ENCODE assay signal across 8 mouse cellular contexts in genomic region chr9:95845711-95846110, GRCm38 (mm10). TPM values are rescaled to one million over a fixed set of nuclear protein-coding genes. Genes with fewer than 3 reads are reported as not detected.
DNase-seq lines count a peak whose midpoint lies in the region; ATAC-seq and TF ChIP-seq lines count a peak whose summit lies in the region.

No protein-coding gene starts in this region.

- H3K36me3 ChIP-seq in liver, adult 2 months (ENCODE audit: control insufficient read depth, insufficient read depth, low read length) = no peaks in the 10 kb centered on the region
- H3K36me3 ChIP-seq in lung, embryonic 14.5 days (ENCODE audit: insufficient read depth) = no peaks in the 10 kb centered on the region
- no peaks in the 10 kb centered on the region for H3K36me3 ChIP-seq in stomach, postnatal 0 days (ENCODE audit: control insufficient read depth, insufficient read depth, low read length)

- no peaks in the 10 kb centered on the region for H3K9me3 ChIP-seq in lung, embryonic 14.5 days (ENCODE audit: low read depth, low read length)
- no peaks in the 10 kb centered on the region for H3K9me3 ChIP-seq in stomach, postnatal 0 days (ENCODE audit: control insufficient read depth, low read length)

- H3K4me2 ChIP-seq in lung, embryonic 14.5 days = peak overlapping the region; percentile 96
- peak overlapping the region; percentile 14; the same call in 1 of the 2 replicates for H3K4me2 ChIP-seq in stomach, postnatal 0 days (replicated peaks; ENCODE audit: low read depth)

- peaks cover 8% of the 10 kb centered on the region for H3K4me1 ChIP-seq in liver, adult 2 months (ENCODE audit: control insufficient read depth, insufficient read depth, low read length)
- H3K4me1 ChIP-seq in lung, embryonic 14.5 days (ENCODE audit: insufficient read depth) = no peaks in the 10 kb centered on the region
- H3K4me1 ChIP-seq in stomach, postnatal 0 days (replicated peaks; ENCODE audit: control insufficient read depth, insufficient read depth) = 0 out of 2 replicates have a peak, but pooled peaks cover 2% of the 10 kb centered on the region

- no peak for TF ChIP-seq EP300 in stomach, postnatal 0 days (optimal IDR thresholded peaks at IDR 0.05)

- DNase-seq in liver, adult 2 months (ENCODE audit: extremely low read depth, low read depth, low spot score) = peak; percentile 70
- DNase-seq in liver = no peak
- peak; percentile 44 to 59 for DNase-seq in kidney, adult 8-10 months
- no peak for DNase-seq in lung, embryonic 14.5 days
- DNase-seq in stomach, postnatal 0 days (ENCODE audit: low spot score) = peak; percentile 52
- no peak for DNase-seq in spleen, adult 12 weeks (ENCODE audit: low spot score)
- no peak for DNase-seq in frontal cortex, postnatal 14 days (ENCODE audit: low spot score in 2 of 2)

- H3K9ac ChIP-seq in liver, adult 2 months (ENCODE audit: low read depth, low read length) = no peak overlapping the region
- no peak overlapping the region for H3K9ac ChIP-seq in lung, embryonic 14.5 days
- no peak overlapping the region for H3K9ac ChIP-seq in stomach, postnatal 0 days (ENCODE audit: low read length)

- ATAC-seq in lung, embryonic 14.5 days (ENCODE audit: insufficient read depth) = peak; percentile 28; the same call in 1 of the 2 replicates
- ATAC-seq in stomach, postnatal 0 days (ENCODE audit: low FRiP score, low TSS enrichment) = peak; percentile 73
- ATAC-seq in megakaryocyte progenitor cell, adult 5-6 weeks (replicated peaks; ENCODE audit: poor library complexity) = no peak

- no peak overlapping the region for H3K27ac ChIP-seq in liver, adult 2 months (replicated peaks; ENCODE audit: insufficient read depth, low read depth, low read length)
- H3K27ac ChIP-seq in lung, embryonic 14.5 days (ENCODE audit: low read depth) = peak overlapping the region; percentile 14; the same call in 1 of the 2 replicates
- H3K27ac ChIP-seq in stomach, postnatal 0 days (replicated peaks) = peak overlapping the region; percentile 13; the same call in 1 of the 2 replicates

- no peaks in the 10 kb centered on the region for H3K79me2 ChIP-seq in liver, adult 2 months (ENCODE audit: control insufficient read depth, insufficient read depth, low read length)

- H3K27me3 ChIP-seq in liver, adult 2 months (ENCODE audit: control insufficient read depth, insufficient read depth, low read length) = no peaks in the 10 kb centered on the region
- H3K27me3 ChIP-seq in lung, embryonic 14.5 days (ENCODE audit: insufficient read depth, low read length) = peaks cover 16% of the 10 kb centered on the region
- H3K27me3 ChIP-seq in stomach, postnatal 0 days (ENCODE audit: control insufficient read depth, insufficient read depth, low read length) = 0 out of 2 replicates have a peak, but pooled peaks cover 2% of the 10 kb centered on the region

- TF ChIP-seq POLR2A in liver, adult 2 months (IDR thresholded peaks at IDR 0.05; ENCODE audit: extremely low read depth, insufficient read depth, low read length) = no peak

- H3K4me3 ChIP-seq in liver, adult 2 months (ENCODE audit: insufficient read depth, low read depth, low read length) = no peak overlapping the region
- H3K4me3 ChIP-seq in lung, embryonic 14.5 days (ENCODE audit: low read depth, low read length) = no peak overlapping the region; the same call in 1 of the 2 replicates
- no peak overlapping the region for H3K4me3 ChIP-seq in stomach, postnatal 0 days (ENCODE audit: low read depth, low read length)

- 25% methylated on average over 4 of the region's 4 CpGs for WGBS in liver, adult 2 months
- WGBS in lung, embryonic 14.5 days = 51% methylated on average over 4 of the region's 4 CpGs
- WGBS in stomach, postnatal 0 days = 39% methylated on average over 4 of the region's 4 CpGs

- TF ChIP-seq CTCF in liver, adult 2 months (IDR thresholded peaks at IDR 0.05; ENCODE audit: low read depth, low read length) = no peak
- no peak for TF ChIP-seq CTCF in lung, embryonic 14.5 days (IDR thresholded peaks at IDR 0.05; ENCODE audit: low read depth)
- TF ChIP-seq CTCF in stomach, postnatal 0 days (IDR thresholded peaks at IDR 0.05; ENCODE audit: low read depth) = no peak

RNA-seq across cellular contexts. Expression of gene Pls1, which starts 0.6 kb away (rescaled TPM):
- total RNA-seq in liver, adult 2 months (2014; rRNA removed) = 0.47 and 2.2 TPM in 2 replicates
- 0.44 and 0.56 TPM in 2 replicates for polyA plus RNA-seq in liver, adult 2 months (2012; rRNA removed)
- 9.4 and 11.6 TPM in 2 replicates for polyA plus RNA-seq in lung, embryonic 14.5 days (2014; fragmentation: Nextera tagmentation; extraction: Ambion mirVana)
- 44.4 and 45.6 TPM in 2 replicates for polyA plus RNA-seq in stomach, postnatal 0 days (2015; fragmentation: Nextera tagmentation; extraction: Ambion mirVana)
- total RNA-seq in megakaryocyte progenitor cell, adult 5-6 weeks (2015) = 0.05 and 0.12 TPM in 2 replicates
- not detected in 2 replicates for total RNA-seq in megakaryocyte progenitor cell, adult 5-6 weeks (2017)

RNA-seq across cellular contexts. Expression of gene Atr, which starts 11.7 kb away (rescaled TPM):
- 9.8 and 12.4 TPM in 2 replicates for total RNA-seq in liver, adult 2 months (2014; rRNA removed)
- polyA plus RNA-seq in liver, adult 2 months (2012; rRNA removed) = 0.75 and 1.1 TPM in 2 replicates
- polyA plus RNA-seq in lung, embryonic 14.5 days (2014; fragmentation: Nextera tagmentation; extraction: Ambion mirVana) = 23.8 and 25.3 TPM in 2 replicates
- polyA plus RNA-seq in stomach, postnatal 0 days (2015; fragmentation: Nextera tagmentation; extraction: Ambion mirVana) = 4.4 and 4.6 TPM in 2 replicates
- total RNA-seq in megakaryocyte progenitor cell, adult 5-6 weeks (2015) = 30.8 and 45.1 TPM in 2 replicates
- total RNA-seq in megakaryocyte progenitor cell, adult 5-6 weeks (2017) = 34.3 and 56.1 TPM in 2 replicates

Comparison
In these comparisons a context has a peak if more than half of its experiments do, and no peak if none do; other contexts are left out.
1. DNase-seq: peak in liver, adult 2 months (single experiment), kidney, adult 8-10 months (2 of 2) and stomach, postnatal 0 days (single experiment); none in liver (single experiment), lung, embryonic 14.5 days (single experiment), spleen, adult 12 weeks (single experiment) and frontal cortex, postnatal 14 days (0 of 2).